ENCODE assay signal across 27 mouse cellular contexts in genomic region chrX:107143930-107144329, GRCm38 (mm10). TPM values are rescaled to one million over a fixed set of nuclear protein-coding genes. Genes with fewer than 3 reads are reported as not detected.
"Had no signal": no experiment of that assay in that cellular context is flagged by ENCODE, and none has a peak within 500 bp of the region (broad histone marks: within the 10 kb centered on the region; RNA-seq: fewer than 3 reads in every experiment).

No protein-coding gene starts in this region.

- H3K36me3 ChIP-seq: kidney, embryonic 15.5 days; limb, embryonic 12.5 days; limb, embryonic 15.5 days; midbrain, embryonic 10.5 days; midbrain, embryonic 13.5 days; stomach, embryonic 15.5 days had no signal

- DNase-seq: kidney, adult 11 months; kidney, adult 8-10 months; kidney, postnatal 14 days; kidney, postnatal 4 days; left cerebral cortex, postnatal 4 days; liver, postnatal 0 days; lung, postnatal 36 days; retina, postnatal 1 day; right cerebral cortex, postnatal 25 days; spleen, adult 18-20 months; thymus, postnatal 25 days had no signal

- H3K4me1 ChIP-seq: kidney, embryonic 15.5 days; limb, embryonic 12.5 days; limb, embryonic 15.5 days; midbrain, embryonic 10.5 days; midbrain, embryonic 13.5 days; stomach, embryonic 15.5 days had no signal

- ATAC-seq: liver, postnatal 0 days; lung, postnatal 0 days; midbrain, embryonic 13.5 days; midbrain, embryonic 16.5 days had no signal

- H3K4me3 ChIP-seq: kidney, embryonic 15.5 days; limb, embryonic 12.5 days; limb, embryonic 15.5 days; megakaryocyte, embryonic 14.5 days; midbrain, embryonic 10.5 days; midbrain, embryonic 13.5 days; stomach, embryonic 15.5 days had no signal

- H3K27ac ChIP-seq: kidney, embryonic 15.5 days; limb, embryonic 12.5 days; limb, embryonic 15.5 days; liver, embryonic 14.5 days; midbrain, embryonic 10.5 days; midbrain, embryonic 13.5 days; stomach, embryonic 15.5 days had no signal

RNA-seq across cellular contexts. Expression of gene P2ry10, which starts 55.6 kb away (rescaled TPM):
- total RNA-seq: layer of hippocampus, adult 18-20 months; layer of hippocampus, postnatal 14 days; left cerebral cortex, adult 8-10 months; left cerebral cortex, postnatal 14 days; left cerebral cortex, postnatal 4 days had no signal
- polyA plus RNA-seq: limb, embryonic 12.5 days; lung, embryonic 14.5 days; midbrain, embryonic 10.5 days; midbrain, embryonic 13.5 days; midbrain, embryonic 16.5 days; neural tube, embryonic 14.5 days had no signal
